ENCODE assay signal across 9 mouse cellular contexts in the genomic region with DNA sequence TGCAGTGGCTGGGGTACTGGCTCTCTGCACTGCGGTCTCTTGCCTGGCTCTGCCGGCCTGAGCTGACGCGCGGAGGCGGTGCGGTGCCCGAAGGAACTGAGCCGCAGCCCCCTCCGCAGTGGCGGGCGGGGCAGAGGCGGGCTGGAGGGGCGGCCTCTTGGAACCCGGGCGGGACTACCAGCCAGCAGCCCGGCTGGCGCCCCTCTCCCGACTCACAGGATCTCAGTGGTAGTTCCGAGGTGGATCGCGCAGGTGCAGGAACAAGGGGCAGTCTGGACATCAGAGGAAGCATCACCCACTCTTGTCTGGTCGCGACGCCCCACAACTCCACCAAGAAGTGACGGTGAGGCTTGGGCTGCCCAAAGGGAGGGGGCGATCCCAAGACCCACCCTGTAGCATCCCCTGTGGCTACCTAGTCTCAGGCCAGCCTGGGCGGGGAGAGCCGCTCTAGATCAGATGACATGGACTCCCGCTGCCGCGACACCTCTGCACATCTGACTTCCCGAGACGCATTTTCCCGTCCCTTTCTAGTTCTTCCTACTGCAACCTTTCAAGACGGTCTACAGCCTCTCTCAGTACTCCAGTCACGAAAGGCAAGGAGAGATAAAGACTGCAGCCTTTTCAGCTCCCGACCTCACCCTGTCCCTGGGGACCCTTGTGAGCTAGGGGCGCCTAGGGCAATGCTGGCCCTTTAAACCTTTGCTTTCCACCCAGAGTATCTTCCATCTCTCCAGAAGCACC. TPM values are rescaled to one million over a fixed set of nuclear protein-coding genes. Genes with fewer than 3 reads are reported as not detected.
DNase-seq lines count a peak whose midpoint lies in the region; ATAC-seq lines count a peak whose summit lies in the region.
"Had no signal": no experiment of that assay in that cellular context is flagged by ENCODE, and none has a peak within 500 bp of the region (broad histone marks: within the 10 kb centered on the region; RNA-seq: fewer than 3 reads in every experiment).

No protein-coding gene starts in this region.

- peak overlapping the region; percentile 92 for H3K4me2 ChIP-seq in kidney, embryonic 16.5 days (replicated peaks; ENCODE audit: low read depth, low read length)
- H3K4me2 ChIP-seq in embryonic facial prominence, embryonic 15.5 days (replicated peaks), result peak overlapping the region; percentile 95
- peak overlapping the region; percentile 88 for H3K4me2 ChIP-seq in hindbrain, embryonic 15.5 days
- H3K4me2 ChIP-seq in liver, embryonic 11.5 days, result peak overlapping the region; percentile 90

- peak overlapping the region; percentile 61 for H3K9ac ChIP-seq in kidney, embryonic 16.5 days (replicated peaks; ENCODE audit: low read length)
- H3K9ac ChIP-seq in embryonic facial prominence, embryonic 15.5 days, result peak overlapping the region; percentile 28; the same call in 1 of the 2 replicates
- peak overlapping the region; percentile 52 for H3K9ac ChIP-seq in hindbrain, embryonic 15.5 days
- no peak overlapping the region for H3K9ac ChIP-seq in liver, embryonic 11.5 days (ENCODE audit: low read depth, low read length)

- peak; percentile 83 for ATAC-seq in kidney, embryonic 16.5 days (ENCODE audit: low FRiP score, low TSS enrichment)
- ATAC-seq in embryonic facial prominence, embryonic 15.5 days (ENCODE audit: insufficient number of reproducible peaks, low FRiP score, low TSS enrichment, low read depth), result peak; percentile 75; the same call in 1 of the 2 replicates
- ATAC-seq in hindbrain, embryonic 15.5 days (ENCODE audit: low FRiP score, low read depth), result peak; percentile 91
- ATAC-seq in liver, embryonic 11.5 days (replicated peaks; ENCODE audit: low FRiP score), result peak; percentile 36

- no peaks in the 10 kb centered on the region for H3K36me3 ChIP-seq in kidney, embryonic 16.5 days (ENCODE audit: insufficient read depth, low read length)
- H3K36me3 ChIP-seq in embryonic facial prominence, embryonic 15.5 days, result no peaks in the 10 kb centered on the region
- 0 out of 2 replicates have a peak, but pooled peaks cover under 1% of the 10 kb centered on the region for H3K36me3 ChIP-seq in hindbrain, embryonic 15.5 days
- H3K36me3 ChIP-seq in liver, embryonic 11.5 days (ENCODE audit: control insufficient read depth, insufficient read depth, low read length), result no peaks in the 10 kb centered on the region

- peaks cover 19% of the 10 kb centered on the region for H3K4me1 ChIP-seq in kidney, embryonic 16.5 days (ENCODE audit: insufficient read depth, low read length)
- peaks cover 23% of the 10 kb centered on the region for H3K4me1 ChIP-seq in embryonic facial prominence, embryonic 15.5 days
- peaks cover 22% of the 10 kb centered on the region for H3K4me1 ChIP-seq in hindbrain, embryonic 15.5 days (replicated peaks)
- H3K4me1 ChIP-seq in liver, embryonic 11.5 days (replicated peaks; ENCODE audit: control insufficient read depth, insufficient read depth, low read length), result peaks cover 30% of the 10 kb centered on the region

- 0% methylated on average over 39 of the region's 39 CpGs for WGBS in kidney, embryonic 16.5 days
- whole genome bisulfite sequencing in embryonic facial prominence, embryonic 15.5 days, result under 1% methylated on average over 39 of the region's 39 CpGs
- under 1% methylated on average over 38 of the region's 39 CpGs for WGBS in hindbrain, embryonic 15.5 days
- WGBS in liver, embryonic 11.5 days, result under 1% methylated on average over 39 of the region's 39 CpGs

- H3K4me3 ChIP-seq in kidney, embryonic 16.5 days (ENCODE audit: low read length), result peak overlapping the region; percentile 48
- peak overlapping the region; percentile 57 for H3K4me3 ChIP-seq in embryonic facial prominence, embryonic 15.5 days (replicated peaks)
- H3K4me3 ChIP-seq in hindbrain, embryonic 15.5 days, result peak overlapping the region; percentile 54
- H3K4me3 ChIP-seq in liver, embryonic 11.5 days (ENCODE audit: low read depth, low read length), result peak overlapping the region; percentile 52

- H3K27me3 ChIP-seq in kidney, embryonic 16.5 days (ENCODE audit: insufficient read depth, low read length), result peaks cover 49% of the 10 kb centered on the region
- peaks cover 63% of the 10 kb centered on the region for H3K27me3 ChIP-seq in embryonic facial prominence, embryonic 15.5 days
- H3K27me3 ChIP-seq in hindbrain, embryonic 15.5 days, result peaks cover 36% of the 10 kb centered on the region
- H3K27me3 ChIP-seq in liver, embryonic 11.5 days (replicated peaks; ENCODE audit: control insufficient read depth, insufficient read depth, low read length), result peaks cover 72% of the 10 kb centered on the region

- H3K27ac ChIP-seq in kidney, embryonic 16.5 days (ENCODE audit: low read length), result no peak overlapping the region
- no peak overlapping the region for H3K27ac ChIP-seq in embryonic facial prominence, embryonic 15.5 days (replicated peaks)
- peak overlapping the region; percentile 79 for H3K27ac ChIP-seq in hindbrain, embryonic 15.5 days (replicated peaks)
- H3K27ac ChIP-seq in liver, embryonic 11.5 days (ENCODE audit: low read depth, low read length), result no peak overlapping the region
- H3K27ac ChIP-seq: macrophage had no signal

- no peak for DNase-seq in kidney, postnatal 25 days
- peak; percentile 36 for DNase-seq in adrenal gland, postnatal 25 days
- peak; percentile 55 for DNase-seq in liver, embryonic 11.5 days (ENCODE audit: low spot score)
- peak; percentile 54 to 66 for DNase-seq in right cerebral cortex, adult 2 months (ENCODE audit: low spot score in 2 of 2)
- DNase-seq in urinary bladder, postnatal 4 days (ENCODE audit: low spot score in 2 of 2), result no peak

- H3K9me3 ChIP-seq in kidney, embryonic 16.5 days (ENCODE audit: low read length), result no peaks in the 10 kb centered on the region
- no peaks in the 10 kb centered on the region for H3K9me3 ChIP-seq in embryonic facial prominence, embryonic 15.5 days (replicated peaks)
- no peaks in the 10 kb centered on the region for H3K9me3 ChIP-seq in hindbrain, embryonic 15.5 days
- H3K9me3 ChIP-seq in liver, embryonic 11.5 days (ENCODE audit: control insufficient read depth, low read length), result no peaks in the 10 kb centered on the region

RNA-seq across cellular contexts. Expression of gene Vwa5b2, which starts 0.8 kb away (rescaled TPM):
- polyA plus RNA-seq in kidney, embryonic 16.5 days (2015; fragmentation: Nextera tagmentation; extraction: Ambion mirVana), result 0.69 and 2.0 TPM in 2 replicates
- total RNA-seq in adrenal gland, postnatal 25 days (2021), result 1.5 TPM in 1 of 2 replicates, not detected in the other
- polyA plus RNA-seq in embryonic facial prominence, embryonic 15.5 days (2015; fragmentation: Nextera tagmentation; extraction: Ambion mirVana), result 2.4 and 4.9 TPM in 2 replicates
- polyA plus RNA-seq in hindbrain, embryonic 15.5 days (2015; fragmentation: Nextera tagmentation; extraction: Ambion mirVana), result 28.7 and 33.4 TPM in 2 replicates
- polyA plus RNA-seq in liver, embryonic 11.5 days (2014; fragmentation: Nextera tagmentation; extraction: Ambion mirVana), result 0.58 and 1.1 TPM in 2 replicates
- polyA plus RNA-seq: macrophage had no signal

RNA-seq across cellular contexts. Expression of gene Eef1akmt4, which starts 21.3 kb away (rescaled TPM):
- 33.3 and 37.4 TPM in 2 replicates for polyA plus RNA-seq in kidney, embryonic 16.5 days (2015; fragmentation: Nextera tagmentation; extraction: Ambion mirVana)
- total RNA-seq in adrenal gland, postnatal 25 days (2021), result 7.2 and 9.1 TPM in 2 replicates
- 29.2 and 31.3 TPM in 2 replicates for polyA plus RNA-seq in embryonic facial prominence, embryonic 15.5 days (2015; fragmentation: Nextera tagmentation; extraction: Ambion mirVana)
- polyA plus RNA-seq in hindbrain, embryonic 15.5 days (2015; fragmentation: Nextera tagmentation; extraction: Ambion mirVana), result 10.7 and 11.0 TPM in 2 replicates
- 42.7 and 44.6 TPM in 2 replicates for polyA plus RNA-seq in liver, embryonic 11.5 days (2014; fragmentation: Nextera tagmentation; extraction: Ambion mirVana)

RNA-seq across cellular contexts. Expression of gene Gm49333, which starts 21.3 kb away (rescaled TPM):
- polyA plus RNA-seq in kidney, embryonic 16.5 days (2015; fragmentation: Nextera tagmentation; extraction: Ambion mirVana), result not detected in 2 replicates
- not detected in 2 replicates for total RNA-seq in adrenal gland, postnatal 25 days (2021)
- polyA plus RNA-seq in embryonic facial prominence, embryonic 15.5 days (2015; fragmentation: Nextera tagmentation; extraction: Ambion mirVana), result not detected in 2 replicates
- not detected in 2 replicates for polyA plus RNA-seq in hindbrain, embryonic 15.5 days (2015; fragmentation: Nextera tagmentation; extraction: Ambion mirVana)
- 0.05 TPM in 1 of 2 replicates, not detected in the other for polyA plus RNA-seq in liver, embryonic 11.5 days (2014; fragmentation: Nextera tagmentation; extraction: Ambion mirVana)
- polyA plus RNA-seq: macrophage had no signal

RNA-seq across cellular contexts. Expression of gene Alg3, which starts 21.4 kb away (rescaled TPM):
- polyA plus RNA-seq in kidney, embryonic 16.5 days (2015; fragmentation: Nextera tagmentation; extraction: Ambion mirVana), result 44.7 and 49.5 TPM in 2 replicates
- total RNA-seq in adrenal gland, postnatal 25 days (2021), result 26.2 and 41.4 TPM in 2 replicates
- polyA plus RNA-seq in embryonic facial prominence, embryonic 15.5 days (2015; fragmentation: Nextera tagmentation; extraction: Ambion mirVana), result 36.3 and 39.4 TPM in 2 replicates
- polyA plus RNA-seq in hindbrain, embryonic 15.5 days (2015; fragmentation: Nextera tagmentation; extraction: Ambion mirVana), result 36.5 and 46.2 TPM in 2 replicates
- polyA plus RNA-seq in liver, embryonic 11.5 days (2014; fragmentation: Nextera tagmentation; extraction: Ambion mirVana), result 55.7 and 58.6 TPM in 2 replicates

RNA-seq across cellular contexts. Expression of gene Camk2n2, which starts 31.0 kb away (rescaled TPM):
- 0.45 and 0.84 TPM in 2 replicates for polyA plus RNA-seq in kidney, embryonic 16.5 days (2015; fragmentation: Nextera tagmentation; extraction: Ambion mirVana)
- total RNA-seq in adrenal gland, postnatal 25 days (2021), result 15.8 and 27.8 TPM in 2 replicates
- 1.7 and 1.9 TPM in 2 replicates for polyA plus RNA-seq in embryonic facial prominence, embryonic 15.5 days (2015; fragmentation: Nextera tagmentation; extraction: Ambion mirVana)
- 42.6 and 43.0 TPM in 2 replicates for polyA plus RNA-seq in hindbrain, embryonic 15.5 days (2015; fragmentation: Nextera tagmentation; extraction: Ambion mirVana)
- polyA plus RNA-seq in liver, embryonic 11.5 days (2014; fragmentation: Nextera tagmentation; extraction: Ambion mirVana), result 0.47 and 0.59 TPM in 2 replicates

Comparison
In these comparisons a context has a peak if more than half of its experiments do, and no peak if none do; other contexts are left out.
1. ATAC-seq: peak in every context shown above with its lines; median percentile 91 in hindbrain, embryonic 15.5 days; 83 in kidney, embryonic 16.5 days; 75 in embryonic facial prominence, embryonic 15.5 days; 36 in liver, embryonic 11.5 days.
2. DNase-seq: peak in adrenal gland, postnatal 25 days (single experiment), liver, embryonic 11.5 days (single experiment) and right cerebral cortex, adult 2 months (2 of 2); none in kidney, postnatal 25 days (0 of 2) and urinary bladder, postnatal 4 days (0 of 2).
3. Peak in every context shown above with its lines, with median percentiles within 50 percentile points of each other: H3K4me2 ChIP-seq and H3K4me3 ChIP-seq.